Mouse (Mus musculus): ENCODE measurements around the gene Grxcr1.

GRCm38 (mm10) chr5:67990426-67990825 is 41.2 kb upstream of the Grxcr1 start:
- TF ChIP-seq CTCF (conservative IDR thresholded peaks at IDR 0.05; ENCODE audit: insufficient read depth, insufficient read length, low read depth, low read length): no peak
- TF ChIP-seq POLR2A (IDR thresholded peaks at IDR 0.05; ENCODE audit: low read depth, low read length): no peak

Measured in kidney, adult 2 months (tissue).